Mouse (Mus musculus): ENCODE results near the gene Egfr.

Egfr gene

GRCm38 (mm10) chr11:16752007-16752348 lies at the start of gene Egfr:
Gene Egfr, plus strand, starts transcription at chr11:16752203.
- peak; percentile 15 for DNase-seq (ENCODE audit: low spot score)

- DNase-seq (ENCODE audit: low spot score) = no peak
These were observed 48.8 kb upstream of the Egfr start for GRCm38 (mm10) chr11:16703221-16703620.

GRCm38 (mm10) chr11:16735083-16735644 lies 16.8 kb upstream of the Egfr start:
- DNase-seq (ENCODE audit: low spot score) = no peak

- DNase-seq (ENCODE audit: low spot score) = no peak
These were observed 14.7 kb upstream of the Egfr start for GRCm38 (mm10) chr11:16737323-16737722.

GRCm38 (mm10) chr11:16738691-16739090 lies 13.3 kb upstream of the Egfr start:
- no peak for DNase-seq (ENCODE audit: low spot score)

- no peak for DNase-seq (ENCODE audit: low spot score)
These were observed 12.8 kb upstream of the Egfr start for GRCm38 (mm10) chr11:16739155-16739554.

- DNase-seq (ENCODE audit: low spot score) = no peak
These were observed 11.1 kb upstream of the Egfr start for GRCm38 (mm10) chr11:16740691-16741611.

GRCm38 (mm10) chr11:16742251-16742650 lies 9.8 kb upstream of the Egfr start:
- DNase-seq (ENCODE audit: low spot score) = no peak

- DNase-seq (ENCODE audit: low spot score) = no peak
These were observed 9.2 kb upstream of the Egfr start for GRCm38 (mm10) chr11:16742821-16743220.

GRCm38 (mm10) chr11:16751457-16751982 lies 483 bp upstream of the Egfr start:
- no peak for DNase-seq (ENCODE audit: low spot score)

GRCm38 (mm10) chr11:16752349-16753153 lies 548 bp downstream of the Egfr start:
- no peak for DNase-seq (ENCODE audit: low spot score)

- no peak for DNase-seq (ENCODE audit: low spot score)
These were observed 1.4 kb downstream of the Egfr start for GRCm38 (mm10) chr11:16753154-16754040.

- no peak for DNase-seq (ENCODE audit: low spot score)
These were observed 7.9 kb downstream of the Egfr start for GRCm38 (mm10) chr11:16759930-16760329.

GRCm38 (mm10) chr11:16761184-16761583 lies 9.2 kb downstream of the Egfr start:
- no peak for DNase-seq (ENCODE audit: low spot score)

- DNase-seq (ENCODE audit: low spot score) = no peak
These were observed 14.2 kb downstream of the Egfr start for GRCm38 (mm10) chr11:16766038-16766815.

GRCm38 (mm10) chr11:16767984-16768383 lies 16.0 kb downstream of the Egfr start:
- DNase-seq (ENCODE audit: low spot score) = no peak

- no peak for DNase-seq (ENCODE audit: low spot score)
These were observed 17.3 kb downstream of the Egfr start for GRCm38 (mm10) chr11:16769276-16769675.

- no peak for DNase-seq (ENCODE audit: low spot score)
These were observed 17.8 kb downstream of the Egfr start for GRCm38 (mm10) chr11:16769709-16770303.

- DNase-seq (ENCODE audit: low spot score) = no peak
These were observed 19.0 kb downstream of the Egfr start for GRCm38 (mm10) chr11:16770966-16771365.

- DNase-seq (ENCODE audit: low spot score) = no peak
These were observed 20.7 kb downstream of the Egfr start for GRCm38 (mm10) chr11:16772717-16773116.
